Mouse (Mus musculus): Measurements from ENCODE around the gene Sirpa. TPM values are rescaled to one million over a fixed set of nuclear protein-coding genes. Genes with fewer than 3 reads are reported as not detected.

The Sirpa gene
- polyA plus RNA-seq, 1 experiment: 16.0 TPM

DNA sequence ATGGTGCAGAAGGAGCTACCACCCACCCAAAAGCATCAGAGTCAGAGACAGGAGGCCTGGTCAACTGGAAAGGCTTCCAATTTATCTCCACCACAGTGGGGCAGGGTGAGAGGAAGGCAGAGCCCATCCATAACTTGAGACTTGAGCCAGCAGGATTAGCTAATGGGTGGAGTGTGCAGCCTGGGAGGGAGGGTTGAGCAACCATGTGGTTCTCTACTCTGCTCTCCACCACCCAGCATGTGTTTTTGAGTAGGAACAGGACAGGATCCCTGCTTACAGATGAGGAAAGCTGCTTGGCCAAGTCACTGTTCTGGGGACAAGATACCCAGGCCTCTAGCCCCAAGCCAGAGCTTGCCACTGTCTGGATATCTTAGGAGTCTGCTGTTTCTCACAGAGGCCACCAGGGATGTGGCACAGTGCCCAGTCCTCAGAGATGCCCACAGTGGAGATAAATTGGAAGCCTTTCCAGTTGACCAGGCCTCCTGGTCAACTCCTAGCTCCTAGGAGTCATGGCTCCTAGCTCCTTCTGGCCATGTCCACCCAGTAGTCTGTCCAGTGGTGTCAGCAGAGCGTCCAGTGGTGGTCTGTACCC, 8.5 kb downstream of the Sirpa start:
- Histone ChIP-seq H3K36me3 (ENCODE audit: control insufficient read depth, insufficient read depth, low read length) (no peaks in the 10 kb centered on the region), H3K27me3 (ENCODE audit: control insufficient read depth, insufficient read depth, low read length) (no peaks in the 10 kb centered on the region), H3K4me1 (ENCODE audit: control insufficient read depth, insufficient read depth, insufficient read length, low read length) (peaks cover 3% of the 10 kb centered on the region; the same call in 1 of the 2 replicates), H3K27ac (ENCODE audit: insufficient read depth, low read depth, low read length) (no peak overlapping the region), H3K4me3 (ENCODE audit: low read depth, low read length) (no peak overlapping the region)
- 76% methylated on average over 1 of the region's 1 CpGs for WGBS
- no peak for TF ChIP-seq CTCF (IDR thresholded peaks at IDR 0.05; ENCODE audit: extremely low read depth, insufficient read length, insufficient replicate concordance, low read depth, low read length)

DNA sequence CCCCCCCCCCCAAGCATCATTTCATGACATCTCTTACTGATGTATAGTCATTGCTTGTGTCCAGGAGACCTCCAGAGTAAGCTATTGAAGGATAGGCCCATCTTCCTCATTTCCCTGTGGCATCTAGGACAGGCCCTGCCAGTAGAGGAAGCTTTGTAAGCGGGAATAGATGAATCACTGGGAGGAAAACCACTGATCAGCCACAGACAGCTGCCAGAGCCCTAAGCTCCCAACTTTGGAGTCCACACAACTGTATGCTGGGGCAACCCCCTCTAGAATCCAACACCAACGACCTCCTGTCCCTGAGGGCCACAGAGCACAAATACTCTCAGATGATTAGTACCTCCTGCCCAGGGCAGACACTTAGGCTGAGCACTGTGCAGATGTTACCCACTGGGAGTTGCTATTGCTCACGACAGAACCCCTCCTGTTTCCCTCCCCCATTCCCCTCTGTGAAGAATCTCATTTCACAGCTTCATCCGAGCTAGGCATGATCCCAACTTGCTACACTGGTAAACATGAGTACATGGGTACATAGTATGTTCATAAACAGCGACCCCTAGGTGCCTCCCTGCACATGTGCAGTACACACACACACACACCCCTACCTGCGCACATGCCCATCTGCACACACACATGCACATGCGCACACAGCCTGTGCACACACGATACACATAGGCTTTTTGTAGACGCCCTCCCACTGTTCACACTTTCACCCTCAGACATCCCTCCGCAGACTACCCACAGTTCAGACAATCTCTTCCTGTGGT, 9.4 kb downstream of the Sirpa start:
- Histone ChIP-seq H3K4me1 (ENCODE audit: control insufficient read depth, insufficient read depth, insufficient read length, low read length) (peaks cover 3% of the 10 kb centered on the region; the same call in 1 of the 2 replicates), H3K4me3 (ENCODE audit: low read depth, low read length) (no peak overlapping the region), H3K27me3 (ENCODE audit: control insufficient read depth, insufficient read depth, low read length) (no peaks in the 10 kb centered on the region), H3K27ac (ENCODE audit: insufficient read depth, low read depth, low read length) (no peak overlapping the region), H3K36me3 (ENCODE audit: control insufficient read depth, insufficient read depth, low read length) (no peaks in the 10 kb centered on the region)
- 81% methylated on average over 10 of the region's 10 CpGs for WGBS
- no peak for TF ChIP-seq POLR2A (IDR thresholded peaks at IDR 0.05; ENCODE audit: low read depth, low read length)
- no peak for TF ChIP-seq CTCF (IDR thresholded peaks at IDR 0.05; ENCODE audit: extremely low read depth, insufficient read length, insufficient replicate concordance, low read depth, low read length)

DNA sequence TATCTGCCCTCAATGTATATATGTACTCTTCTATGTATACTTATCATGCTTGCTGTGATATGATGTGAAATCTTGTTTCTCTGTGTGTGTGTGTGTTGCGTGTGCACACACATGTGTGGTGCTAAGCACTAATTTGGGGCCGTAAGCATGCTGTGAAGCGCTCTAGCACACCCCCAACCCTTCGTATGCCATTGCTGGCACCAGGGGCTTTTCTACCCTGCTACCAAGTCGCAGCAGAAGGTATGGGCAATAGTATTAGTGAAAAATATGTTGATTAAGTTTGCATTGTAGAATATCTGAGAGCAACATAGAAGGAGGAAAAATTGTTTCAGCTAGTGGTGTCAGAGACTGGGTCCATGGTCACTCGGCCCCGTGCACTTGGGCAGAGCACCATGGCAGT, 10.2 kb downstream of the Sirpa start:
- no peak overlapping the region for H3K27ac ChIP-seq (ENCODE audit: insufficient read depth, low read depth, low read length)
- H3K4me3 ChIP-seq (ENCODE audit: low read depth, low read length): no peak overlapping the region
- no peaks in the 10 kb centered on the region for H3K36me3 ChIP-seq (ENCODE audit: control insufficient read depth, insufficient read depth, low read length)
- 90% methylated on average over 7 of the region's 7 CpGs for WGBS
- H3K4me1 ChIP-seq (ENCODE audit: control insufficient read depth, insufficient read depth, insufficient read length, low read length): peaks cover 3% of the 10 kb centered on the region; the same call in 1 of the 2 replicates
- no peaks in the 10 kb centered on the region for H3K27me3 ChIP-seq (ENCODE audit: control insufficient read depth, insufficient read depth, low read length)
- TF ChIP-seq CTCF (IDR thresholded peaks at IDR 0.05; ENCODE audit: extremely low read depth, insufficient read length, insufficient replicate concordance, low read depth, low read length) (no peak), POLR2A (IDR thresholded peaks at IDR 0.05; ENCODE audit: low read depth, low read length) (no peak)

DNA sequence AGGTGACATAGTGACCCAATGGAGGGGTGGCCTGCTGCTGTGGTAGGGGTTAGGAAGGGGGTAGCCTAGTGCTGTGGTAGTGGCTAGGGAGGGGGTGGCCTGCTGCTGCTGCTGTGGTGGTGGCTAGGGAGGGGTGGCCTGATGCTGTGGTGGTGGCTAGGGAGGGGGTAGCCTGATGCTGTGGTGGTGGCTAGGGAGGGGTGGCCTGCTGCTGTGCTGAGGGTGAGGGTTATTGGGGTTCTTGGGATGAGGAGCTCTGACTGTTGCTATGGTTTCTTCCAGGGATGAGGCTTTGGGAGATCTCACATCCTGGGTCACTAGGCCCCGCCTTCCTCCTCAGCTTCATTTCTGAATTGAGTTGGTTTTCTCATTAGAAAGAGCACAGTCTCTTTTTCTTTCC, 10.9 kb downstream of the Sirpa start:
- Histone ChIP-seq H3K4me3 (ENCODE audit: low read depth, low read length) (no peak overlapping the region), H3K27me3 (ENCODE audit: control insufficient read depth, insufficient read depth, low read length) (no peaks in the 10 kb centered on the region), H3K36me3 (ENCODE audit: control insufficient read depth, insufficient read depth, low read length) (no peaks in the 10 kb centered on the region), H3K4me1 (ENCODE audit: control insufficient read depth, insufficient read depth, insufficient read length, low read length) (peaks cover 3% of the 10 kb centered on the region; the same call in 1 of the 2 replicates), H3K27ac (ENCODE audit: insufficient read depth, low read depth, low read length) (no peak overlapping the region)
- TF ChIP-seq POLR2A (IDR thresholded peaks at IDR 0.05; ENCODE audit: low read depth, low read length) (no peak), CTCF (IDR thresholded peaks at IDR 0.05; ENCODE audit: extremely low read depth, insufficient read length, insufficient replicate concordance, low read depth, low read length) (no peak)
- 96% methylated on average over 1 of the region's 1 CpGs for WGBS

DNA sequence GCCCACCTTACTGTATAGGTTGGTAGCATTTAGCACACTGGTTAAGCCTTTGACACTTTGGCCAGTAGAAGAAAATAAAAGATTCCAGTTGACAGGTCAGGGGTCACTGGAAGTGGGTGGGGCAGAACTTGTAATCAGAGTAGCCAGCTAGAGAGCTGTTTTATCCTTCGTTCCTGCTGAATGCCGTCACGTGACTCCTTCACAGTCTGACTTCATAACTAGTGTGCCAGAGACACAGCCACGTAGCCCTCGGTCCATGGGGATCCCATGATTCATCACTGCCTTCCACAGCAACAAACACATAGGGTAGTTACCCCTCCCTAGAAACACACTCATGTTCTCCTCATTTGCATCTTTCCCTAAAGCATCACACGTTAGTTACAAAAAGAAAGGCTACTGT, 11.4 kb downstream of the Sirpa start:
- no peak for TF ChIP-seq CTCF (IDR thresholded peaks at IDR 0.05; ENCODE audit: extremely low read depth, insufficient read length, insufficient replicate concordance, low read depth, low read length)
- no peak for TF ChIP-seq POLR2A (IDR thresholded peaks at IDR 0.05; ENCODE audit: low read depth, low read length)
- H3K27ac ChIP-seq (ENCODE audit: insufficient read depth, low read depth, low read length): no peak overlapping the region
- H3K4me1 ChIP-seq (ENCODE audit: control insufficient read depth, insufficient read depth, insufficient read length, low read length): peaks cover 3% of the 10 kb centered on the region; the same call in 1 of the 2 replicates
- no peaks in the 10 kb centered on the region for H3K36me3 ChIP-seq (ENCODE audit: control insufficient read depth, insufficient read depth, low read length)
- H3K4me3 ChIP-seq (ENCODE audit: low read depth, low read length): no peak overlapping the region
- no peaks in the 10 kb centered on the region for H3K27me3 ChIP-seq (ENCODE audit: control insufficient read depth, insufficient read depth, low read length)
- WGBS: 45% methylated on average over 6 of the region's 6 CpGs

DNA sequence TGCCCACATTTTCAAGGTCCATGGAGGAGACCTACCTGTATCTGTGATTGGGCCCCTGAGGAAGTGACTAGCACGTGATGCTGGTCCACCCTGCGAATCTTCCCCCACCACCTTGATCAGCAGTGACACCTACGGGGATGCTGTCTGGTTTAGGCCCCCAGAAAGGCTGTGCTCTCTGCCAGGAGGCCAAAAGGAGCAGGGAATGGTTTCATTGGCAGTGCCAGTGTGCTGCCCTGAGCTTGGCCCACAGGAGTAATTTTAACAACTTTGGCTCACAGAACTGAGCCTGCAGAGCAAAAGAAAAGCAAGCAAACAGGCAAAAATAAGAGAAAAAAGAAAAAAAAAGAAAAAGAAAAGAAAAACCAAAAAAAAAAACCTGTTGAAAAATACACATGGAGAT, 13.2 kb downstream of the Sirpa start:
- no peak overlapping the region for H3K27ac ChIP-seq (ENCODE audit: insufficient read depth, low read depth, low read length)
- no peaks in the 10 kb centered on the region for H3K27me3 ChIP-seq (ENCODE audit: control insufficient read depth, insufficient read depth, low read length)
- H3K36me3 ChIP-seq (ENCODE audit: control insufficient read depth, insufficient read depth, low read length): no peaks in the 10 kb centered on the region
- 74% methylated on average over 3 of the region's 3 CpGs for WGBS
- H3K4me1 ChIP-seq (ENCODE audit: control insufficient read depth, insufficient read depth, insufficient read length, low read length): peaks cover 3% of the 10 kb centered on the region; the same call in 1 of the 2 replicates
- no peak for TF ChIP-seq POLR2A (IDR thresholded peaks at IDR 0.05; ENCODE audit: low read depth, low read length)
- no peak for TF ChIP-seq CTCF (IDR thresholded peaks at IDR 0.05; ENCODE audit: extremely low read depth, insufficient read length, insufficient replicate concordance, low read depth, low read length)
- H3K4me3 ChIP-seq (ENCODE audit: low read depth, low read length): no peak overlapping the region

DNA sequence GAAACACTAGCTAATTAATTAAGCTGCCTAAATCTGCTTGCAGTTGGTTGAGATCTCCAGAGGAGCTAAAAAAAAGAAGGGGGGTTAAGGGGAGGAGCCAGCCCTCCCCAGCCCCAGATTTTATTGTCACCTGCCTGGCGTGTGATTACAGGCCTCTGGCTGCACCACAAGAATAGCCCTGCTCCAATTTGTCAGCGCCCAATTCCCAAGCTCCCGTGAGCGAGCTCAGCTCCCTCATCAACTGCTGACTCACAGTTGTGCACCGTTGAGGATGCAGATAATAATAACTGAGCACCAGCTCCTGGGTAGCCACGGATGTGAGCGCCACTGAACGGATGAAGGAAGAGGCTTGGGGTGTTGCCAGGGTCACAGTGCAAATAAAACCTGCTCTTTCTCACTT, 13.6 kb downstream of the Sirpa start:
- Histone ChIP-seq H3K4me1 (ENCODE audit: control insufficient read depth, insufficient read depth, insufficient read length, low read length) (peaks cover 3% of the 10 kb centered on the region; the same call in 1 of the 2 replicates), H3K27me3 (ENCODE audit: control insufficient read depth, insufficient read depth, low read length) (no peaks in the 10 kb centered on the region), H3K4me3 (ENCODE audit: low read depth, low read length) (no peak overlapping the region), H3K27ac (ENCODE audit: insufficient read depth, low read depth, low read length) (no peak overlapping the region), H3K36me3 (ENCODE audit: control insufficient read depth, insufficient read depth, low read length) (no peaks in the 10 kb centered on the region)
- TF ChIP-seq POLR2A (IDR thresholded peaks at IDR 0.05; ENCODE audit: low read depth, low read length): no peak
- TF ChIP-seq CTCF (IDR thresholded peaks at IDR 0.05; ENCODE audit: extremely low read depth, insufficient read length, insufficient replicate concordance, low read depth, low read length): no peak
- WGBS: 32% methylated on average over 8 of the region's 8 CpGs
